Mouse (Mus musculus): ENCODE measurements around the gene Grid1.

DNA sequence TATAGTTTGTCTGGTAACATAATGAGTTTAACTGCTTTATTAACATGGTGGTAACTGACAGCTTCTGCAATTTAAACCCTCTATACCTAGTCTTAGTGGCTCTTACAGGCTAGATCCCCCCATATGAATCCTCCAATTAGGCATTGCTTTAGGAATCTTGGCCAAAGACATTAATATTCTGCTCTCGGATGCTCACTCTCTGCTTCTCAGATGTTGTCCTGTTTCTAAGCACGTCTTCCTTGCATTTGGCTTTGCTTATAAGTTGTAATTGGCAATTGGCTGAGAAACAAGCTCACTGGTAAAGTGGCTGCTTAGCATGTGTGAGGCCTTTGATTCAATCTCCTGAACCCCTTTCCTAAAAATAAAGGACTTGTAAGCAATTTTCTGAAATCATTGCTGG, 610.4 kb downstream of the Grid1 start:
- TF ChIP-seq CTCF (conservative IDR thresholded peaks at IDR 0.05; ENCODE audit: insufficient read depth, insufficient read length, low read depth, low read length) = no peak
- no peak for TF ChIP-seq POLR2A (IDR thresholded peaks at IDR 0.05; ENCODE audit: low read depth, low read length)

All from kidney, adult 2 months (tissue).